Mouse (Mus musculus): ENCODE measurements around the gene Spata21. TPM values are rescaled to one million over a fixed set of nuclear protein-coding genes. Genes with fewer than 3 reads are reported as not detected.

Gene Spata21
- total and polyA plus RNA-seq, 3 experiments, result not detected

DNA sequence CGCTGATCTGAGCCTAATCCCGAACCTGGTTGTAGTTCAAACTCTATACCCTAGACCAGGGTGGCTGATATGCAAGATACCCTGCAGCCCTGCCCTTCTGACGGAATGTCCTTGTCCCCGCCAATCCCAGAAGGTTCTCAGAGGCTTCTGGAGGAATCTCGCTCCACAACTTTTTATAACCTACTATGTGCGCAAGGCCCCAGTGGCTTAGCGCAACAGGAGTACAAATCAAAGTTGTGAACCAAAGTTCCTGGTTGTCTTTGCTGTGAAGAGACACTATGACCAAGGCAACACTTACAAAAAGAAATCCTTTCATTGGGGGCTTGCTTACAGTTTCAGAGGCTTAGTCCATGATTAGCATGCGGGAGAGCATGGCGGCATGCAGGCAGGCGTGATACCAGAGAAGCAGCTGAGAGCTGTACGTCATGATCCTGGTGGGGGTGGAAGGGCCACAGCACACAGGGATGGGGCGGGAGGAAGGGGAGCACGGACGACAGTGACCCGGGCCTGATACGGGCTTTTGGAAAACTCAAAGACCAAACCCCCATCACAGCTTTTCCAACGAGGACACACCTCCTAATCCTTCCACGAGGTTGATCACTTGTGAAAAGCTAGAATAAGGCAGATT, 9.5 kb upstream of the Spata21 start:
- Histone ChIP-seq H3K4me3 (ENCODE audit: low read depth, low read length) (peak overlapping the region; percentile 98; the same call in 1 of the 2 replicates), H3K9me3 (replicated peaks) (peaks cover 5% of the 10 kb centered on the region), H3K4me1 (ENCODE audit: insufficient read depth, low read depth, low read length) (peaks cover 35% of the 10 kb centered on the region), H3K36me3 (replicated peaks) (peaks cover 30% of the 10 kb centered on the region), H3K27me3 (ENCODE audit: insufficient read depth, low read length) (peaks cover 3% of the 10 kb centered on the region)
- TF ChIP-seq CTCF (IDR thresholded peaks at IDR 0.05; ENCODE audit: low read depth, low read length) (no peak), TAL1 (conservative IDR thresholded peaks at IDR 0.05; ENCODE audit: low read depth, low read length) (no peak), GATA2 (IDR thresholded peaks at IDR 0.05; ENCODE audit: borderline replicate concordance, low read depth, low read length) (no peak), GATA1 (IDR thresholded peaks at IDR 0.05; ENCODE audit: borderline replicate concordance, low read length) (no peak), POLR2AphosphoS5 (IDR thresholded peaks at IDR 0.05; ENCODE audit: insufficient replicate concordance, low read depth, low read length) (no peak)
- ATAC-seq (ENCODE audit: extremely low read depth, insufficient number of reproducible peaks, low FRiP score, poor library complexity, severe bottlenecking) (no peak), DNase-seq (ENCODE audit: low spot score) (no peak)

GRCm38 (mm10) chr4:141086862-141087261, 1.3 kb upstream of the Spata21 start:
- Histone ChIP-seq H3K4me3 (ENCODE audit: low read depth, low read length) (no peak overlapping the region), H3K9me3 (replicated peaks) (no peaks in the 10 kb centered on the region), H3K4me1 (ENCODE audit: insufficient read depth, low read depth, low read length) (no peaks in the 10 kb centered on the region), H3K36me3 (replicated peaks) (no peaks in the 10 kb centered on the region), H3K27me3 (ENCODE audit: insufficient read depth, low read length) (peaks cover 48% of the 10 kb centered on the region)
- TF ChIP-seq TAL1 (conservative IDR thresholded peaks at IDR 0.05; ENCODE audit: low read depth, low read length), result no peak
- TF ChIP-seq POLR2AphosphoS5 (IDR thresholded peaks at IDR 0.05; ENCODE audit: insufficient replicate concordance, low read depth, low read length), result no peak
- TF ChIP-seq GATA2 (IDR thresholded peaks at IDR 0.05; ENCODE audit: borderline replicate concordance, low read depth, low read length), result no peak
- TF ChIP-seq GATA1 (IDR thresholded peaks at IDR 0.05; ENCODE audit: borderline replicate concordance, low read length), result no peak
- TF ChIP-seq CTCF (IDR thresholded peaks at IDR 0.05; ENCODE audit: low read depth, low read length), result no peak
- ATAC-seq (ENCODE audit: extremely low read depth, insufficient number of reproducible peaks, low FRiP score, poor library complexity, severe bottlenecking), result no peak
- DNase-seq (ENCODE audit: low spot score), result no peak

DNA sequence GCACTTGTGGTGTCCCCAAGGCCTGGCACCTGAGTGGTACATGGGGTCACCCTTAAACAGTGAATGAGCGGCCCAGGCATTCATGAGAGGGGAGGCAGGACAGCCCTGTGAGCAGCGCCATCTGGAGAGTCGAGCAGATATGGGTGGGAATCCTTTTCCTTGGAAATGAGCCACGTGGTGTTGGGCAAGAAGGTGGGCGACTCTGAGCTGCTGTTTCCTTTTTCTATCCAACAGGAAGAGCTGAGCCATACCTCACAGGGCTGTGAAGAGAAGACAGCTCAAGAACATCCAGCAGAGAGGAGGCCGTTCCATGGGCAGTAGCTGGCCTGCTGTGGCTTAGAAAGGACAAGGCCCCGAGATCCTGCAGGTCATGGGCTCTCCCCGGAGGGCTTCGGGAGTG, 581 bp downstream of the Spata21 start:
- no peak for TF ChIP-seq POLR2AphosphoS5 (IDR thresholded peaks at IDR 0.05; ENCODE audit: insufficient replicate concordance, low read depth, low read length)
- no peak for TF ChIP-seq GATA2 (IDR thresholded peaks at IDR 0.05; ENCODE audit: borderline replicate concordance, low read depth, low read length)
- TF ChIP-seq CTCF (IDR thresholded peaks at IDR 0.05; ENCODE audit: low read depth, low read length), result no peak
- no peak for TF ChIP-seq GATA1 (IDR thresholded peaks at IDR 0.05; ENCODE audit: borderline replicate concordance, low read length)
- TF ChIP-seq TAL1 (conservative IDR thresholded peaks at IDR 0.05; ENCODE audit: low read depth, low read length), result no peak
- Histone ChIP-seq H3K4me3 (ENCODE audit: low read depth, low read length) (no peak overlapping the region), H3K36me3 (replicated peaks) (no peaks in the 10 kb centered on the region), H3K9me3 (replicated peaks) (no peaks in the 10 kb centered on the region), H3K27me3 (ENCODE audit: insufficient read depth, low read length) (peaks cover 49% of the 10 kb centered on the region), H3K4me1 (ENCODE audit: insufficient read depth, low read depth, low read length) (no peaks in the 10 kb centered on the region)
- ATAC-seq (ENCODE audit: extremely low read depth, insufficient number of reproducible peaks, low FRiP score, poor library complexity, severe bottlenecking), result no peak
- DNase-seq (ENCODE audit: low spot score), result no peak

GRCm38 (mm10) chr4:141095016-141095415, 6.9 kb downstream of the Spata21 start:
- no peak overlapping the region for H3K4me3 ChIP-seq (ENCODE audit: low read depth, low read length)
- DNase-seq (ENCODE audit: low spot score) (no peak), ATAC-seq (ENCODE audit: extremely low read depth, insufficient number of reproducible peaks, low FRiP score, poor library complexity, severe bottlenecking) (no peak)
- no peaks in the 10 kb centered on the region for H3K36me3 ChIP-seq (replicated peaks)
- H3K27me3 ChIP-seq (ENCODE audit: insufficient read depth, low read length), result peaks cover 26% of the 10 kb centered on the region
- H3K4me1 ChIP-seq (ENCODE audit: insufficient read depth, low read depth, low read length), result peaks cover 7% of the 10 kb centered on the region; the same call in 1 of the 2 replicates
- TF ChIP-seq TAL1 (conservative IDR thresholded peaks at IDR 0.05; ENCODE audit: low read depth, low read length), result no peak
- TF ChIP-seq POLR2AphosphoS5 (IDR thresholded peaks at IDR 0.05; ENCODE audit: insufficient replicate concordance, low read depth, low read length), result no peak
- TF ChIP-seq CTCF (IDR thresholded peaks at IDR 0.05; ENCODE audit: low read depth, low read length), result no peak
- H3K9me3 ChIP-seq (replicated peaks), result no peaks in the 10 kb centered on the region

GRCm38 (mm10) chr4:141096710-141097109, 8.6 kb downstream of the Spata21 start:
- Histone ChIP-seq H3K4me3 (ENCODE audit: low read depth, low read length) (no peak overlapping the region), H3K27me3 (ENCODE audit: insufficient read depth, low read length) (peaks cover 20% of the 10 kb centered on the region), H3K36me3 (replicated peaks) (no peaks in the 10 kb centered on the region), H3K9me3 (replicated peaks) (0 out of 2 replicates have a peak, but pooled peaks cover under 1% of the 10 kb centered on the region), H3K4me1 (ENCODE audit: insufficient read depth, low read depth, low read length) (peaks cover 7% of the 10 kb centered on the region; the same call in 1 of the 2 replicates)
- no peak for ATAC-seq (ENCODE audit: extremely low read depth, insufficient number of reproducible peaks, low FRiP score, poor library complexity, severe bottlenecking)
- no peak for DNase-seq (ENCODE audit: low spot score)
- TF ChIP-seq GATA1 (IDR thresholded peaks at IDR 0.05; ENCODE audit: borderline replicate concordance, low read length) (no peak), GATA2 (IDR thresholded peaks at IDR 0.05; ENCODE audit: borderline replicate concordance, low read depth, low read length) (no peak), POLR2AphosphoS5 (IDR thresholded peaks at IDR 0.05; ENCODE audit: insufficient replicate concordance, low read depth, low read length) (no peak), TAL1 (conservative IDR thresholded peaks at IDR 0.05; ENCODE audit: low read depth, low read length) (no peak), CTCF (IDR thresholded peaks at IDR 0.05; ENCODE audit: low read depth, low read length) (no peak)

DNA sequence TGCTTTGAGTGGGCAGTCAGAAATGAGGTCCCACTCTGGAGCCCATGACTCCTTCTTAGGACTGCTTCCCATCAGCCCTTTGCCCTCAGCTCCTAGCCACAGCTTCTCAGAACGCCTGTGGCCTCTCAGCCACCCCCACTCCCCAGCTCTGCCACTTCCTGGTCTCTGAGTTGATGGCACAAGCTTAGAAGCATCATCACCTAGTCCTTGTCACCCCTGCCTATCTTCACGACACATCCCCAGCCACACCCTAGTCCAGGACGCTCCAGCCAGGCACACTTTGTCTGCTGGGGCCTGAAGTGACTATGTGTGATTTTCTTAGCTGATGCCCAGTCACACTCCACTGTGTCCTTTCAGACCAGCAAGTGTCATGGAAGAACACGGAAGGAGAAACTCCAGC, 10.8 kb downstream of the Spata21 start:
- Histone ChIP-seq H3K36me3 (replicated peaks) (no peaks in the 10 kb centered on the region), H3K4me3 (ENCODE audit: low read depth, low read length) (no peak overlapping the region), H3K4me1 (ENCODE audit: insufficient read depth, low read depth, low read length) (peaks cover 7% of the 10 kb centered on the region; the same call in 1 of the 2 replicates), H3K27me3 (ENCODE audit: insufficient read depth, low read length) (peaks cover 29% of the 10 kb centered on the region), H3K9me3 (replicated peaks) (0 out of 2 replicates have a peak, but pooled peaks cover 1% of the 10 kb centered on the region)
- DNase-seq (ENCODE audit: low spot score) (no peak), ATAC-seq (ENCODE audit: extremely low read depth, insufficient number of reproducible peaks, low FRiP score, poor library complexity, severe bottlenecking) (no peak)
- no peak for TF ChIP-seq GATA2 (IDR thresholded peaks at IDR 0.05; ENCODE audit: borderline replicate concordance, low read depth, low read length)

All from G1E (cell line).